Mouse (Mus musculus): ENCODE results near the gene Arl5c.

GRCm38 (mm10) chr11:98022253-98022554 lies 26.2 kb upstream of the Arl5c start:
- TF ChIP-seq REST (IDR thresholded peaks at IDR 0.05; ENCODE audit: insufficient read depth, insufficient read length) (no peak), TCF3 (IDR thresholded peaks at IDR 0.05; ENCODE audit: insufficient read length, low read depth) (no peak), POLR2A (IDR thresholded peaks at IDR 0.05; ENCODE audit: insufficient read length, low read depth) (no peak), MYOG (IDR thresholded peaks at IDR 0.05; ENCODE audit: control insufficient read depth in 1 of 3, insufficient read depth in 1 of 3, insufficient read length in 2 of 3, low read depth in 2 of 3) (no peak), POLR2AphosphoS2 (IDR thresholded peaks at IDR 0.05; ENCODE audit: insufficient read length, low read depth) (no peak), CEBPB (IDR thresholded peaks at IDR 0.05; ENCODE audit: insufficient read depth, poor library complexity, severe bottlenecking) (no peak), E2F4 (IDR thresholded peaks at IDR 0.05; ENCODE audit: insufficient read depth) (no peak), USF1 (IDR thresholded peaks at IDR 0.05; ENCODE audit: low read depth) (no peak), TCF12 (IDR thresholded peaks at IDR 0.05; ENCODE audit: insufficient read depth, poor library complexity, severe bottlenecking) (no peak), MYOD1 (IDR thresholded peaks at IDR 0.05; ENCODE audit: control insufficient read depth in 1 of 3, insufficient read length in 2 of 3, low read depth in 2 of 3) (no peak)

All from myocyte (in vitro differentiated cells).